Mouse (Mus musculus) intestine, postnatal 0 days (tissue): ENCODE measurements around the gene Enoph1. TPM values are rescaled to one million over a fixed set of nuclear protein-coding genes. Genes with fewer than 3 reads are reported as not detected.
A peak's percentile ranks its signal among the peaks of the same experiment; 100 is the strongest.

Experiments
- ATAC-seq: fragments of 200-750 bp; cut with Nextera tagmentation; 2 replicates; pipeline ENCODE4 v1.8.0; 2017; ENCODE audit warnings: mild to moderate bottlenecking, moderate TSS enrichment, moderate library complexity
- H3K27ac ChIP-seq: fragments of 300-500 bp; sonication (generic); 2 replicates; pipeline ENCODE4 v1.5.1; 2014; ENCODE audit warnings: mild to moderate bottlenecking, low read depth, low read length, moderate library complexity
- H3K27me3 ChIP-seq: fragments of 300-500 bp; sonication (generic); replicated peaks from 2 replicates; pipeline ENCODE4 v1.6.1; 2014; ENCODE audit warnings: low read length, mixed read lengths; ENCODE audit not compliant: control insufficient read depth, insufficient read depth
- H3K36me3 ChIP-seq: fragments of 300-500 bp; sonication (generic); 2 replicates; pipeline ENCODE4 v1.6.1; 2014; ENCODE audit warnings: mild to moderate bottlenecking, moderate library complexity; ENCODE audit not compliant: control insufficient read depth, insufficient read depth
- H3K4me1 ChIP-seq: fragments of 300-500 bp; sonication (generic); replicated peaks from 2 replicates; pipeline ENCODE4 v1.6.1; 2014; ENCODE audit warnings: antibody characterized with exemption, low read length, mixed read lengths; ENCODE audit not compliant: control insufficient read depth, insufficient read depth
- H3K4me2 ChIP-seq: fragments of 300-500 bp; sonication (generic); replicated peaks from 2 replicates; pipeline ENCODE4 v1.6.1; 2014; ENCODE audit warnings: low read depth, mild to moderate bottlenecking, moderate library complexity
- H3K4me3 ChIP-seq: fragments of 300-500 bp; sonication (generic); 2 replicates; pipeline ENCODE4 v1.5.1; 2014; ENCODE audit warnings: low read depth, low read length
- H3K9ac ChIP-seq: fragments of 300-500 bp; sonication (generic); 2 replicates; pipeline ENCODE4 v1.6.1; 2014; ENCODE audit warnings: mild to moderate bottlenecking, low read depth, low read length
- H3K9me3 ChIP-seq: fragments of 300-500 bp; sonication (generic); 2 replicates; pipeline ENCODE4 v1.6.1; 2016; ENCODE audit warnings: mixed run types; ENCODE audit not compliant: control insufficient read depth
- CTCF ChIP-seq: sonication (generic); IDR thresholded peaks from 2 replicates; pipeline ENCODE4 v1.5.1; 2016; ENCODE audit warnings: low read depth, mild to moderate bottlenecking, control low read depth, antibody characterized with exemption, moderate library complexity
- WGBS: fragments of 180-500 bp; shearing (Covaris S2); extraction: QIAGEN DNeasy Blood & Tissue Kit; methylation state at CpG from one replicate; pipeline ENCODE4 v1.1.7; 2014; 5-methylcytosine and 5-hydroxymethylcytosine counted together
- polyA plus RNA-seq: library from polyadenylated mRNA; unstranded; fragments of >200 nt; fragmentation: Nextera tagmentation; extraction: Ambion mirVana; gene quantifications from 2 replicates; pipeline ENCODE4 v1.2.1, GENCODE M21; 2015

Gene Enoph1
- polyA plus RNA-seq, 1 experiment from 2014 or later, result 26.6 TPM

- no peak for ATAC-seq
- Histone ChIP-seq H3K4me3 (no peak overlapping the region), H3K27me3 (no peaks in the 10 kb centered on the region), H3K9ac (no peak overlapping the region), H3K27ac (peak overlapping the region; percentile 36; the same call in 1 of the 2 replicates), H3K4me1 (peaks cover 5% of the 10 kb centered on the region; the same call in 1 of the 2 replicates), H3K36me3 (peaks cover 1% of the 10 kb centered on the region; the same call in 1 of the 2 replicates), H3K4me2 (peak overlapping the region; percentile 13), H3K9me3 (no peaks in the 10 kb centered on the region)
- TF ChIP-seq CTCF, result no peak
- WGBS, result 62% methylated on average over 8 of the region's 8 CpGs
These were observed 2.7 kb downstream of the Enoph1 start for GRCm38 (mm10) chr5:100042467-100042866.

- H3K27ac ChIP-seq, result no peak overlapping the region
- no peak overlapping the region for H3K9ac ChIP-seq
- 36% methylated on average over 5 of the region's 5 CpGs for WGBS
- peak; percentile 52 for ATAC-seq
- no peaks in the 10 kb centered on the region for H3K36me3 ChIP-seq
- no peak overlapping the region for H3K4me3 ChIP-seq
- no peaks in the 10 kb centered on the region for H3K9me3 ChIP-seq
- peak overlapping the region; percentile 35; the same call in 1 of the 2 replicates for H3K4me2 ChIP-seq
- peak; percentile 53; the same call in 1 of the 2 replicates for TF ChIP-seq CTCF
- H3K4me1 ChIP-seq, result peaks cover 7% of the 10 kb centered on the region; the same call in 1 of the 2 replicates
- H3K27me3 ChIP-seq, result no peaks in the 10 kb centered on the region
These were observed 3.6 kb downstream of the Enoph1 start for GRCm38 (mm10) chr5:100043361-100043760.

- Histone ChIP-seq H3K36me3 (no peaks in the 10 kb centered on the region), H3K4me3 (no peak overlapping the region), H3K4me2 (peak overlapping the region; percentile 35; the same call in 1 of the 2 replicates), H3K27me3 (no peaks in the 10 kb centered on the region), H3K4me1 (peaks cover 13% of the 10 kb centered on the region; the same call in 1 of the 2 replicates), H3K9ac (no peak overlapping the region), H3K9me3 (no peaks in the 10 kb centered on the region), H3K27ac (peak overlapping the region; percentile 80)
- WGBS, result 53% methylated on average over 4 of the region's 4 CpGs
- ATAC-seq, result no peak
- TF ChIP-seq CTCF, result no peak
These were observed 4.2 kb downstream of the Enoph1 start for GRCm38 (mm10) chr5:100044030-100044429.

DNA sequence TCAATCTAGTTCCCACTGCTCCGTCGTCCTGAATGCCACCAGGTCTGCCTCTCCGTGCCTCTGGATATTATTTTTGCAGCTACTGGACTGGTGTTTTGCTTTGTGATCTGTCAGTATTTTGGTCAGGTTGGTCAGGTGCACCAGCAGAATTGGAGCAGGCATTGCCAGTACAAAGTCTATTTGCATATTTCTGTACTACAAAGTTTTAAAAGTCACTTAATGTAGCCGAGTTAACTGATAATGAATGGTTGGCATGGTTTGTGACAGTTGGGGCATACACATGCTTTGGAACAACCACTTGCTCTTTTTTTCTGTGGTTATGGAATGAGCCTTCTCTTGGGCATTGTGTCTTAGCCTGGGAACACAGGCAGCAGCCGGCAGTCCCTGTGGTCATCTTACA is 4.8 kb downstream of the Enoph1 start:
- 60% methylated on average over 5 of the region's 5 CpGs for WGBS
- H3K4me3 ChIP-seq, result no peak overlapping the region
- H3K4me2 ChIP-seq, result no peak overlapping the region
- H3K27me3 ChIP-seq, result no peaks in the 10 kb centered on the region
- no peak for ATAC-seq
- peak overlapping the region; percentile 80 for H3K27ac ChIP-seq
- no peak for TF ChIP-seq CTCF
- H3K9me3 ChIP-seq, result no peaks in the 10 kb centered on the region
- H3K9ac ChIP-seq, result no peak overlapping the region
- no peaks in the 10 kb centered on the region for H3K36me3 ChIP-seq
- peaks cover 13% of the 10 kb centered on the region; the same call in 1 of the 2 replicates for H3K4me1 ChIP-seq

DNA sequence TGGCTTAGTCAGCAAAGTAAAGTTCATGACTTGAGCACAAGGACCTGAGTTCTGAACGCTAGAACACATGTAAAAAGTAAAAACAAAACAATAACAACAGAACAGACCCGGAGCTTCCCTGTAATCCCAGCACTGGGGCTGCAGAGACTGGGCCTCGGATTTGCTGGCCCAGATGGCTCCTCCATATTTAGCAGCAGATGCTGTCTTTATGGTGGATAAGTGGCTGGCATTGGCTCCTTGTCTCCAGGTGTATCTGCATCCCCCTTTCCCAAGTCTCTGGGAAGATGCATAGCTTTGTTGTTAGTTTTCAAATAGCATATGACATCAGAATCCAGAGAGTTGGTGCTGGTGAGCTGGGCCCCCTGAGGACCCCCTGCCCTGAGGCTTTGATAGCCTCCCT is 6.3 kb downstream of the Enoph1 start:
- H3K4me2 ChIP-seq, result no peak overlapping the region
- H3K9me3 ChIP-seq, result no peaks in the 10 kb centered on the region
- 72% methylated on average over 3 of the region's 3 CpGs for WGBS
- no peak overlapping the region for H3K4me3 ChIP-seq
- no peak overlapping the region for H3K9ac ChIP-seq
- H3K27me3 ChIP-seq, result no peaks in the 10 kb centered on the region
- no peak for ATAC-seq
- no peak for TF ChIP-seq CTCF
- H3K36me3 ChIP-seq, result no peaks in the 10 kb centered on the region
- no peak overlapping the region for H3K27ac ChIP-seq
- peaks cover 13% of the 10 kb centered on the region; the same call in 1 of the 2 replicates for H3K4me1 ChIP-seq

DNA sequence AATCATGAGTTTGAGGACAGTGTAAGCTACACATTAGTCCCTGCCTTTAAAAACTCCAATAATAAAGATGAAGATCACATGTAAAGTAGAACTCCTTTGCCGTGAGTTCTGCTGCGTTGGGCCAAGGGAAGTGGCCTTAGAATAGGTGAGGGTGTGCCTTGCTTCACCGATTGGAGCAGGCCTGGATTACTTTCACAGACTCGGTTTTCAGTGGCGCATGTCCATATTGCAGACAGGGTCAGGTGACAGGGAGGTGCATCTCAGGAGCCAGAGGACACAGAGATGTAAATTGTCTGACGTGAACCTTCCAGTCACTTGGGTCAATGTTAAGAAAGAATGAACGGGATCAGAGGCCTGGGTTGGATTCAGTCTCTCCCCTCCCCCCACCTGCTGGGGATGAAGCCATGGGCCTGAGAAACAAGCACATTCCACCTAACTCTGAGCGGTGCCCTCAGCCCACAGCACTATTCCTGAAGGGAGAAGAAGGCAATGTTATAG is 7.4 kb downstream of the Enoph1 start:
- Histone ChIP-seq H3K27ac (peak overlapping the region; percentile 46; the same call in 1 of the 2 replicates), H3K36me3 (no peaks in the 10 kb centered on the region; the same call in 1 of the 2 replicates), H3K4me3 (no peak overlapping the region), H3K4me1 (peaks cover 11% of the 10 kb centered on the region; the same call in 1 of the 2 replicates), H3K9me3 (no peaks in the 10 kb centered on the region), H3K27me3 (no peaks in the 10 kb centered on the region), H3K4me2 (no peak overlapping the region), H3K9ac (no peak overlapping the region)
- ATAC-seq, result no peak
- no peak for TF ChIP-seq CTCF
- WGBS, result 48% methylated on average over 8 of the region's 8 CpGs
